Mouse (Mus musculus): ENCODE measurements around the gene Pate2. TPM values are rescaled to one million over a fixed set of nuclear protein-coding genes. Genes with fewer than 3 reads are reported as not detected.

The Pate2 gene
- polyA plus RNA-seq, 1 experiment, result not detected

GRCm38 (mm10) chr9:35541941-35542340 lies 28.1 kb upstream of the Pate2 start:
- H3K27ac ChIP-seq (replicated peaks; ENCODE audit: low read depth, low read length), result no peak overlapping the region
- no peaks in the 10 kb centered on the region for H3K4me1 ChIP-seq (ENCODE audit: control insufficient read depth, insufficient read depth, insufficient read length, low read length)
- H3K4me3 ChIP-seq (ENCODE audit: insufficient read depth, low read depth, low read length), result no peak overlapping the region

GRCm38 (mm10) chr9:35543099-35543860 lies 26.8 kb upstream of the Pate2 start:
- Histone ChIP-seq H3K4me3 (ENCODE audit: insufficient read depth, low read depth, low read length) (no peak overlapping the region), H3K4me1 (ENCODE audit: control insufficient read depth, insufficient read depth, insufficient read length, low read length) (no peaks in the 10 kb centered on the region), H3K27ac (replicated peaks; ENCODE audit: low read depth, low read length) (no peak overlapping the region)

- Histone ChIP-seq H3K4me1 (ENCODE audit: control insufficient read depth, insufficient read depth, insufficient read length, low read length) (no peaks in the 10 kb centered on the region), H3K4me3 (ENCODE audit: insufficient read depth, low read depth, low read length) (no peak overlapping the region), H3K27ac (replicated peaks; ENCODE audit: low read depth, low read length) (no peak overlapping the region)
These were observed 25.4 kb upstream of the Pate2 start for GRCm38 (mm10) chr9:35544666-35545065.

GRCm38 (mm10) chr9:35545704-35546103 lies 24.4 kb upstream of the Pate2 start:
- H3K4me3 ChIP-seq (ENCODE audit: insufficient read depth, low read depth, low read length), result no peak overlapping the region
- H3K27ac ChIP-seq (replicated peaks; ENCODE audit: low read depth, low read length), result no peak overlapping the region
- H3K4me1 ChIP-seq (ENCODE audit: control insufficient read depth, insufficient read depth, insufficient read length, low read length), result no peaks in the 10 kb centered on the region

GRCm38 (mm10) chr9:35546745-35547144 lies 23.3 kb upstream of the Pate2 start:
- no peaks in the 10 kb centered on the region for H3K4me1 ChIP-seq (ENCODE audit: control insufficient read depth, insufficient read depth, insufficient read length, low read length)
- H3K27ac ChIP-seq (replicated peaks; ENCODE audit: low read depth, low read length), result no peak overlapping the region
- H3K4me3 ChIP-seq (ENCODE audit: insufficient read depth, low read depth, low read length), result no peak overlapping the region

- no peaks in the 10 kb centered on the region for H3K4me1 ChIP-seq (ENCODE audit: control insufficient read depth, insufficient read depth, insufficient read length, low read length)
- no peak overlapping the region for H3K4me3 ChIP-seq (ENCODE audit: insufficient read depth, low read depth, low read length)
- H3K27ac ChIP-seq (replicated peaks; ENCODE audit: low read depth, low read length), result no peak overlapping the region
These were observed 21.6 kb upstream of the Pate2 start for GRCm38 (mm10) chr9:35548455-35548854.

GRCm38 (mm10) chr9:35556494-35557102 lies 13.5 kb upstream of the Pate2 start:
- Histone ChIP-seq H3K4me3 (ENCODE audit: insufficient read depth, low read depth, low read length) (no peak overlapping the region), H3K27ac (replicated peaks; ENCODE audit: low read depth, low read length) (no peak overlapping the region), H3K4me1 (ENCODE audit: control insufficient read depth, insufficient read depth, insufficient read length, low read length) (peaks cover 6% of the 10 kb centered on the region)

GRCm38 (mm10) chr9:35558257-35559008 lies 11.7 kb upstream of the Pate2 start, which contains the start of the genes Ddx25 and Pus3:
Gene Ddx25, minus strand, starts transcription at chr9:35558528.
Gene Pus3, plus strand, starts transcription at chr9:35558595.
- Histone ChIP-seq H3K4me1 (ENCODE audit: control insufficient read depth, insufficient read depth, insufficient read length, low read length) (peaks cover 6% of the 10 kb centered on the region), H3K4me3 (ENCODE audit: insufficient read depth, low read depth, low read length) (peak within 1 kb of the TSS; percentile 68), H3K27ac (replicated peaks; ENCODE audit: low read depth, low read length) (peak within 1 kb of the TSS; percentile 23; the same call in 1 of the 2 replicates)

GRCm38 (mm10) chr9:35559009-35559890 lies 10.8 kb upstream of the Pate2 start:
- Histone ChIP-seq H3K4me1 (ENCODE audit: control insufficient read depth, insufficient read depth, insufficient read length, low read length) (peaks cover 6% of the 10 kb centered on the region), H3K4me3 (ENCODE audit: insufficient read depth, low read depth, low read length) (peak overlapping the region; percentile 68), H3K27ac (replicated peaks; ENCODE audit: low read depth, low read length) (peak overlapping the region; percentile 23; the same call in 1 of the 2 replicates)

GRCm38 (mm10) chr9:35561076-35561475 lies 9.0 kb upstream of the Pate2 start:
- Histone ChIP-seq H3K4me3 (ENCODE audit: insufficient read depth, low read depth, low read length) (no peak overlapping the region), H3K27ac (replicated peaks; ENCODE audit: low read depth, low read length) (no peak overlapping the region), H3K4me1 (ENCODE audit: control insufficient read depth, insufficient read depth, insufficient read length, low read length) (peaks cover 6% of the 10 kb centered on the region)

- H3K27ac ChIP-seq (replicated peaks; ENCODE audit: low read depth, low read length), result no peak overlapping the region
- no peak overlapping the region for H3K4me3 ChIP-seq (ENCODE audit: insufficient read depth, low read depth, low read length)
- peaks cover 6% of the 10 kb centered on the region for H3K4me1 ChIP-seq (ENCODE audit: control insufficient read depth, insufficient read depth, insufficient read length, low read length)
These were observed 8.5 kb upstream of the Pate2 start for GRCm38 (mm10) chr9:35561583-35561982.

GRCm38 (mm10) chr9:35564536-35565240 lies 5.4 kb upstream of the Pate2 start:
- no peaks in the 10 kb centered on the region for H3K4me1 ChIP-seq (ENCODE audit: control insufficient read depth, insufficient read depth, insufficient read length, low read length)
- H3K4me3 ChIP-seq (ENCODE audit: insufficient read depth, low read depth, low read length), result no peak overlapping the region
- H3K27ac ChIP-seq (replicated peaks; ENCODE audit: low read depth, low read length), result no peak overlapping the region

- no peak overlapping the region for H3K27ac ChIP-seq (replicated peaks; ENCODE audit: low read depth, low read length)
- H3K4me1 ChIP-seq (ENCODE audit: control insufficient read depth, insufficient read depth, insufficient read length, low read length), result no peaks in the 10 kb centered on the region
- no peak overlapping the region for H3K4me3 ChIP-seq (ENCODE audit: insufficient read depth, low read depth, low read length)
These were observed 2.1 kb upstream of the Pate2 start for GRCm38 (mm10) chr9:35567995-35568394.

- Histone ChIP-seq H3K27ac (replicated peaks; ENCODE audit: low read depth, low read length) (no peak overlapping the region), H3K4me3 (ENCODE audit: insufficient read depth, low read depth, low read length) (no peak overlapping the region), H3K4me1 (ENCODE audit: control insufficient read depth, insufficient read depth, insufficient read length, low read length) (no peaks in the 10 kb centered on the region)
These were observed 579 bp downstream of the Pate2 start for GRCm38 (mm10) chr9:35570663-35571062.

Measured in brown adipose tissue, adult 24 weeks (tissue).